Mouse (Mus musculus): ENCODE data around the gene Igll1. TPM values are rescaled to one million over a fixed set of nuclear protein-coding genes. Genes with fewer than 3 reads are reported as not detected.
"Not testable (repeated sequence)": the region's sequence is repeated elsewhere in the genome, so short reads cannot be mapped to it uniquely, and the experiment has no call there.

Gene Igll1
- total RNA-seq, 2 experiments from 2014 or later, result not detected

DNA sequence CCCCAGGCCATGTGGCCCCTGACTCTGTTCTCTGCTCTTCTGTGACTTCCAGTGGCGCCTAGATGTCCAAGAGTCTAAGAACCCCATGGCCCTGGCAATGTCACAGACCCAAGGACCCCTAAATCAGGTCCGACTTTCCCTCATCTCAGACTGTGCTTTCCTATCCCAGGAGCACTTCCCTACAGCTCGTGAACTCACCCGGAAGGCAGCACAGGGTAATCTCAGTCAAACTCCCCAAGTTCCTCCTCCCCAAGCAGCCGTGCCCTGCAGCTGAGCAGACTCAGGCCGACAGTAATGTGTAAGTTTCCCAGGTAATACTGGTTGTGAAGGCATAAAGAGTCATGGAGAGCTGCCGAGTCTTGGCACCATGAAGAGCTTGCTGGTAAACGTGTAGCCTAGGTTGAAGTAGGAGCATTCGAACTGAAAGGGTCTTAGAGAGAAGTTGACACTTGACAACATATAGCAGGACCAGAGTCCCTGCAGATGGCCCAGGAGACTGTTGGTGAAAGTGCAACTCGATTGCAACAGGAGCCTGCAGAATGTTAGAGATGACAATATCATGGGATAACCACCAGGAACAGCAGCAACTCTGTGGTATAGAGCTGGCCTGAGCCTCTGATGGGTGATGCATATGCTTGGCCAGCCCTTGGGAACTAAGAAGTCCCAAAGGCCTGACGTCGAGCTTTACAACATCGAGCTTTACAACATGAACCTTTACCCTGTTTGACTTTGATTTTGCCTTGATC, 6.9 kb downstream of the Igll1 start:
- intact Hi-C loops (cut with DNase I; ENCODE audit: low total_unique reads), result loop anchor here (5.0 kb wide), 1 partner anchor 55 kb away; no protein-coding TSS in a partner anchor

DNA sequence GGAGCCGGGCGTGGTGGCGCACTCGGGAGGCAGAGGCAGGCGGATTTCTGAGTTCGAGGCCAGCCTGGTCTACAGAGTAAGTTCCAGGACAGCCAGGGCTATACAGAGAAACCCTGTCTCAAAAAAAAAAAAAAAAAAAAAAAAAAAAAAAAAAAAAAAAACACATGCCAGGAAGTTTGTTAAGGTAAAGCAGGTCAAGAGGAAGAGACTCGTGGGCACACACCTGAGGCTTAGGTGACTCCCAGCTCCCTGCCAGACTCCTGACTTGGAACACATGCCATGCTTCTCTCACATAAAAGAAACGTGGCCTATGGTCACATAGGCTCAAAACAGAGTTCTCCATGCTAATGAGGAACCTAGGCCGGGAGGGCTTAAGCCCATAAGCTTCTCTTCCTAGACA, 7.7 kb downstream of the Igll1 start:
- DNase-seq, result not testable (repeated sequence)
- intact Hi-C loops (cut with DNase I; ENCODE audit: low total_unique reads), result loop anchor here (5.0 kb wide), 1 partner anchor 56 kb away; no protein-coding TSS in a partner anchor

More for the DNA sequence above, 6.9 kb downstream of the Igll1 start:
- no peak for DNase-seq

- DNase-seq, result no peak
- intact Hi-C loops (cut with DNase I; ENCODE audit: low total_unique reads), result loop anchor here (5.0 kb wide), 1 partner anchor 57 kb away; no protein-coding TSS in a partner anchor
Measured at GRCm38 (mm10) chr16:16855541-16855940, 8.2 kb downstream of the Igll1 start.

DNA sequence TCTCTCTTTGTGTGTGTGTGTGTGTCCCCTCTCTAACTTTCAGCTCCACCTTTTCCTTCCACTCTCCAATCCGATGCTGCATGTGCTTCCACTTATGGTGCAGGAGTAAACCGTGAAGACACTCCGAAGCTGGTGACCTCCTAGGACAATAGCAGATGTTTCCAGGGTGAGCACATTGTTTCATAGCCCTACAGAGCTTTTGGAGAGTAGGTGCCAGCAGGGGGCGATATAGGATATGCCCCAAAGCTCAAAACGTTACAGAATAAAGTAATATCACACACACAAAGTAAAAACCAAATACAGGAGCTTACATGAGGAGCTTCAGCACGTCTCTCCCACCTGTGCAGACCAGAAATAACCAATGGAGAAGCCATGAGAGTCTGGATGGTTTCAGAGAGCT, 8.9 kb downstream of the Igll1 start:
- DNase-seq, result peak; percentile 32
- intact Hi-C loops (cut with DNase I; ENCODE audit: low total_unique reads), result loop anchor here (5.0 kb wide), 1 partner anchor 57 kb away; no protein-coding TSS in a partner anchor

DNA sequence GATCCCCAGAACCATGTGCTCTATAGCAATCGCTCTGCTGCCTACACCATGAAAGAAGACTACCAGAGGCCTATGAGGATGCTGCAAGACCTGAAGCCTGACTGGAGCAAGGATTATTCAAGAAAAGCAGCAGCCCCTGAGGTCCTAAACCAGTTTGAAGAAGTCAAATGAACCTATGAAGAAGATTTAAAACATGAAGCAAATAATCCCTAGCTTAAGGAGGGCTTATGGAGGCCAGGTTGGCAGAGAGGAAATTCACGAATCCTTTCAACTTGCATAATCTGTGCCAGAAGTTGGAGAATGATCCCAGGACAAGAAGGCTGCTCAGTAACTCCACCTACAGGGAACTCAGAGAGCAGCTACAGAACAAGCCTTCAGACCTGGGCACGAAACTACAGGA, 11.4 kb downstream of the Igll1 start:
- intact Hi-C loops (cut with DNase I; ENCODE audit: low total_unique reads), result no loop called here
- no peak for DNase-seq

- no peak for DNase-seq
- intact Hi-C loops (cut with DNase I; ENCODE audit: low total_unique reads), result no loop called here
Measured at GRCm38 (mm10) chr16:16849196-16849595, 14.6 kb downstream of the Igll1 start.

DNA sequence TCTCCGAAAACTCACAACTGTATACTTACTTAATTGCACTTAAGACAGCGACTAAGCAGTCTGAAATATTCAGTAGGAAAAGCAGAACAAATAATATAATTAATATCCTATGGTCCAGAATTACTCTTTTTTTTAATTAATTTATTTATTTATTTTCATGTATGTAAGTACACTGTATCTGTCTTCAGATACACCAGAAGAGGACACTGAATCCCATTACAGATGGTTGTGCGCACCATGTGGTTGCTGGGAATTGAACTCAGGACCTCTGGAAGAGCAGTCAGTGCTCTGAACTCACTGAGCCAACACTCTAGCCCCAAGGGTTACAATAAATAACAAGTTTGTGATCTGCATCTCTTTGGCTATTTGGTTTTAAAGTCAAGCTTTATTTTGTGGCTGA, 34.1 kb downstream of the Igll1 start:
- DNase-seq, result no peak
- intact Hi-C loops (cut with DNase I; ENCODE audit: low total_unique reads), result no loop called here

GRCm38 (mm10) chr16:16828757-16829615, 34.8 kb downstream of the Igll1 start, which contains the start of gene Spag6l:
Gene Spag6l, minus strand, starts transcription at chr16:16829456.
- intact Hi-C loops (cut with DNase I; ENCODE audit: low total_unique reads), result no loop called here
- DNase-seq, result peak; percentile 17

GRCm38 (mm10) chr16:16826223-16826622, 37.6 kb downstream of the Igll1 start:
- no peak for DNase-seq
- intact Hi-C loops (cut with DNase I; ENCODE audit: low total_unique reads), result no loop called here

DNA sequence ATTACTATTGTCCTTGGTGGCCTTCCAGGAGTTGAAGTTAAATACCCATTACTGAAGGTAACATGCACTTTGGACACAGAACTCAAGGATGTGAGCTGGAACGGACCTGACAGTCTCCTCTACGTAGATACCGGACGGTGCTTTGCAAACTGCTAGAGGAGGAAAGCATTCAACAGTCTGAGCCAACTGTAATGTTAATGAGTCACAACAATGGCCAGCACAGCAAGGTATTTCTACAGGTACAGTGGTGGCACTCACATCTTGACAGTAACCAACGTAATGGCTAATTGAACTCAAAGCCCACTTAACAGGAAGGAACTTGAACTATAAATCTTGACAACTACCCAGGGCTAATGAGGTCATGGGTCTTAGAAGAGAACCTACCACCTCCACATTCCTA, 38.3 kb downstream of the Igll1 start:
- intact Hi-C loops (cut with DNase I; ENCODE audit: low total_unique reads), result no loop called here
- DNase-seq, result no peak

Other genes starting within 250 kb of the Igll1 start
- not detected for gene Olfr19, start 187.6 kb downstream of the Igll1 start, total RNA-seq (2021)
- not detected for gene Spag6l, start 34.5 kb downstream of the Igll1 start, total RNA-seq (2021)
- 10 to 100 TPM; 20.8 to 22.6 TPM for gene Top3b, start 6.8 kb upstream of the Igll1 start, total RNA-seq (2021)
- not detected for gene Vpreb1, start 6.9 kb upstream of the Igll1 start, total RNA-seq (2021)
- gene Ppm1f, start 32.5 kb upstream of the Igll1 start, total RNA-seq (2021), result 10 to 100 TPM; 14.4 to 14.8 TPM
- 10 to 100 TPM; 88.8 to 94.5 TPM for gene Mapk1, start 119.4 kb upstream of the Igll1 start, total RNA-seq (2021)
- gene Ypel1, start 205.7 kb upstream of the Igll1 start, total RNA-seq (2021), result under 1 TPM; 0.88 to 0.89 TPM
- 10 to 100 TPM; 27.7 to 29.2 TPM for gene Ppil2, start 247.3 kb upstream of the Igll1 start, total RNA-seq (2021)